In genomic region chr1:107389753-107390152, GRCm38 (mm10) we compare ENCODE assay signal across 32 mouse cellular contexts. TPM values are rescaled to one million over a fixed set of nuclear protein-coding genes. Genes with fewer than 3 reads are reported as not detected.
DNase-seq lines count a peak whose midpoint lies in the region; ATAC-seq and TF ChIP-seq lines count a peak whose summit lies in the region.
"Had no signal": no experiment of that assay in that cellular context is flagged by ENCODE, and none has a peak within 500 bp of the region (broad histone marks: within the 10 kb centered on the region; RNA-seq: fewer than 3 reads in every experiment).

No protein-coding gene starts in this region.

- ATAC-seq in embryonic facial prominence, embryonic 15.5 days (ENCODE audit: insufficient number of reproducible peaks, low FRiP score, low TSS enrichment, low read depth): peak; percentile 24; the same call in 1 of the 2 replicates
- ATAC-seq in monocyte, adult 5-6 weeks (replicated peaks; ENCODE audit: insufficient number of reproducible peaks, low FRiP score, low TSS enrichment, poor library complexity, severe bottlenecking): peak; percentile 96
- ATAC-seq: CD4-positive, CD25-positive, alpha-beta regulatory T cell, adult 4 months; forebrain, embryonic 16.5 days; midbrain, embryonic 16.5 days had no signal

- no peak overlapping the region for H3K9ac ChIP-seq in liver, adult 2 months (ENCODE audit: low read depth, low read length)
- no peak overlapping the region for H3K9ac ChIP-seq in embryonic facial prominence, embryonic 15.5 days
- H3K9ac ChIP-seq: heart, embryonic 13.5 days; hindbrain, embryonic 12.5 days; kidney, embryonic 15.5 days; limb, embryonic 12.5 days; liver, embryonic 15.5 days; neural tube, embryonic 15.5 days; stomach, embryonic 15.5 days had no signal

- H3K27ac ChIP-seq in liver, adult 2 months (replicated peaks; ENCODE audit: insufficient read depth, low read depth, low read length): no peak overlapping the region
- no peak overlapping the region for H3K27ac ChIP-seq in embryonic facial prominence, embryonic 15.5 days (replicated peaks)
- H3K27ac ChIP-seq: heart, adult 2 months; heart, embryonic 13.5 days; hindbrain, embryonic 12.5 days; kidney, embryonic 15.5 days; limb, embryonic 12.5 days; liver, embryonic 15.5 days; neural tube, embryonic 15.5 days; stomach, embryonic 15.5 days had no signal

- DNase-seq in liver, adult 2 months (ENCODE audit: extremely low read depth, low read depth, low spot score): peak; percentile 9
- DNase-seq in liver: no peak
- peak; percentile 74 for DNase-seq in 416B (ENCODE audit: low read depth)
- DNase-seq in right cerebral cortex, adult 2 months (ENCODE audit: low spot score in 2 of 2): no peak
- DNase-seq in right cerebral cortex, postnatal 4 days: no peak
- DNase-seq: cerebellum, adult 2 months; cerebellum, postnatal 25 days; embryo, embryonic 11 days; gastrocnemius, postnatal 14 days; heart, adult 2 months; heart, postnatal 14 days; kidney, adult 11 months; kidney, postnatal 36 days; lung, postnatal 10 days; right cerebral cortex, postnatal 14 days; thymus, adult 18-20 months; thymus, postnatal 4 days had no signal

- TF ChIP-seq CTCF in liver, adult 2 months (IDR thresholded peaks at IDR 0.05; ENCODE audit: low read depth, low read length): no peak

- no peaks in the 10 kb centered on the region for H3K27me3 ChIP-seq in liver, adult 2 months (ENCODE audit: control insufficient read depth, insufficient read depth, low read length)
- no peaks in the 10 kb centered on the region for H3K27me3 ChIP-seq in embryonic facial prominence, embryonic 15.5 days
- H3K27me3 ChIP-seq: heart, embryonic 13.5 days; hindbrain, embryonic 12.5 days; kidney, embryonic 15.5 days; limb, embryonic 12.5 days; liver, embryonic 15.5 days; neural tube, embryonic 15.5 days; stomach, embryonic 15.5 days had no signal

- H3K4me3 ChIP-seq in liver, adult 2 months (ENCODE audit: insufficient read depth, low read depth, low read length): no peak overlapping the region
- no peak overlapping the region for H3K4me3 ChIP-seq in embryonic facial prominence, embryonic 15.5 days (replicated peaks)
- H3K4me3 ChIP-seq: heart, adult 2 months; heart, embryonic 13.5 days; hindbrain, embryonic 12.5 days; kidney, embryonic 15.5 days; limb, embryonic 12.5 days; liver, embryonic 15.5 days; neural tube, embryonic 15.5 days; stomach, embryonic 15.5 days had no signal

- H3K4me2 ChIP-seq in embryonic facial prominence, embryonic 15.5 days (replicated peaks): no peak overlapping the region
- H3K4me2 ChIP-seq: heart, embryonic 13.5 days; hindbrain, embryonic 12.5 days; kidney, embryonic 15.5 days; limb, embryonic 12.5 days; liver, embryonic 15.5 days; neural tube, embryonic 15.5 days; stomach, embryonic 15.5 days had no signal

- no peaks in the 10 kb centered on the region for H3K9me3 ChIP-seq in embryonic facial prominence, embryonic 15.5 days (replicated peaks)
- H3K9me3 ChIP-seq: heart, embryonic 13.5 days; hindbrain, embryonic 12.5 days; kidney, embryonic 15.5 days; limb, embryonic 12.5 days; liver, embryonic 15.5 days; neural tube, embryonic 15.5 days; stomach, embryonic 15.5 days had no signal

- no peaks in the 10 kb centered on the region for H3K4me1 ChIP-seq in liver, adult 2 months (ENCODE audit: control insufficient read depth, insufficient read depth, low read length)
- no peaks in the 10 kb centered on the region for H3K4me1 ChIP-seq in embryonic facial prominence, embryonic 15.5 days
- H3K4me1 ChIP-seq: heart, embryonic 13.5 days; hindbrain, embryonic 12.5 days; kidney, embryonic 15.5 days; limb, embryonic 12.5 days; neural tube, embryonic 15.5 days; stomach, embryonic 15.5 days had no signal

- TF ChIP-seq POLR2A in liver, adult 2 months (IDR thresholded peaks at IDR 0.05; ENCODE audit: extremely low read depth, insufficient read depth, low read length): no peak

- no peaks in the 10 kb centered on the region for H3K36me3 ChIP-seq in liver, adult 2 months (ENCODE audit: control insufficient read depth, insufficient read depth, low read length)
- no peaks in the 10 kb centered on the region for H3K36me3 ChIP-seq in embryonic facial prominence, embryonic 15.5 days
- H3K36me3 ChIP-seq: heart, embryonic 13.5 days; hindbrain, embryonic 12.5 days; kidney, embryonic 15.5 days; limb, embryonic 12.5 days; liver, embryonic 15.5 days; neural tube, embryonic 15.5 days; stomach, embryonic 15.5 days had no signal

- WGBS in liver, adult 2 months: 76% methylated on average over 2 of the region's 2 CpGs
- WGBS in embryonic facial prominence, embryonic 15.5 days: 50% methylated on average over 2 of the region's 2 CpGs

- H3K79me2 ChIP-seq in liver, adult 2 months (ENCODE audit: control insufficient read depth, insufficient read depth, low read length): no peaks in the 10 kb centered on the region

RNA-seq across cellular contexts. Expression of gene Serpinb7, which starts 9.7 kb away (rescaled TPM):
- 0.18 TPM in 1 of 2 replicates, not detected in the other for total RNA-seq in liver, adult 2 months (2014; rRNA removed)
- polyA plus RNA-seq in liver, adult 2 months (2012; rRNA removed): 0.37 TPM in 1 of 2 replicates, not detected in the other
- polyA plus RNA-seq in embryonic facial prominence, embryonic 15.5 days (2015; fragmentation: Nextera tagmentation; extraction: Ambion mirVana): 28.8 and 32.8 TPM in 2 replicates
- not detected in 3 replicates for total RNA-seq in monocyte, adult 5-6 weeks (2017)
- total RNA-seq: gastrocnemius, postnatal 14 days; heart, adult 2 months; heart, postnatal 14 days; left cerebral cortex, postnatal 14 days; megakaryocyte-erythroid progenitor cell, adult 5-6 weeks had no signal
- polyA plus RNA-seq: CD4-positive, CD25-positive, alpha-beta regulatory T cell, adult 4 months; cerebellum, adult 2 months; forebrain, embryonic 16.5 days; heart, adult 2 months; heart, embryonic 13.5 days; hindbrain, embryonic 12.5 days; kidney, embryonic 15.5 days; limb, embryonic 12.5 days; midbrain, embryonic 16.5 days had no signal

RNA-seq across cellular contexts. Expression of gene Serpinb11, which starts 28.8 kb away (rescaled TPM):
- not detected in 2 replicates for total RNA-seq in liver, adult 2 months (2014; rRNA removed)
- polyA plus RNA-seq in liver, adult 2 months (2012; rRNA removed): not detected in 2 replicates
- 22.3 and 34.7 TPM in 2 replicates for polyA plus RNA-seq in embryonic facial prominence, embryonic 15.5 days (2015; fragmentation: Nextera tagmentation; extraction: Ambion mirVana)
- total RNA-seq in monocyte, adult 5-6 weeks (2017): not detected in 3 replicates
- total RNA-seq: gastrocnemius, postnatal 14 days; heart, adult 2 months; heart, postnatal 14 days; layer of hippocampus, adult 8-10 months; left cerebral cortex, postnatal 14 days; megakaryocyte-erythroid progenitor cell, adult 5-6 weeks had no signal
- polyA plus RNA-seq: CD4-positive, CD25-positive, alpha-beta regulatory T cell, adult 4 months; cerebellum, adult 2 months; forebrain, embryonic 16.5 days; heart, adult 2 months; heart, embryonic 13.5 days; hindbrain, embryonic 12.5 days; limb, embryonic 12.5 days; liver, embryonic 15.5 days; midbrain, embryonic 16.5 days; neural tube, embryonic 15.5 days had no signal

Comparison
In these comparisons a context has a peak if more than half of its experiments do, and no peak if none do; other contexts are left out.
1. DNase-seq: peak in liver, adult 2 months (single experiment) and 416B (single experiment); none in liver (single experiment), right cerebral cortex, adult 2 months (0 of 2) and right cerebral cortex, postnatal 4 days (single experiment).